Mouse (Mus musculus) forebrain, embryonic 14.5 days (tissue): ENCODE data around the gene Rpl11. TPM values are rescaled to one million over a fixed set of nuclear protein-coding genes. Genes with fewer than 3 reads are reported as not detected.
"Not testable (repeated sequence)": the region's sequence is repeated elsewhere in the genome, so short reads cannot be mapped to it uniquely, and the experiment has no call there.

Experiments
- ATAC-seq: fragments of 200-750 bp; cut with Nextera tagmentation; 2 replicates; pipeline ENCODE4 v1.8.0; 2017; ENCODE audit warnings: mild to moderate bottlenecking, moderate library complexity
- DNase-seq: peaks from one replicate; pipeline ENCODE4 v3.0.0-alpha.2; 2015; ENCODE audit warnings: low spot score
- H3K27ac ChIP-seq: fragments of 300-500 bp; sonication (generic); 2 replicates; pipeline ENCODE4 v1.5.1; 2014; ENCODE audit warnings: low read depth, mild to moderate bottlenecking, control low read depth, low read length, moderate library complexity
- H3K27me3 ChIP-seq: fragments of 300-500 bp; sonication (generic); replicated peaks from 2 replicates; pipeline ENCODE4 v1.6.1; 2014; ENCODE audit warnings: low read length, control low read depth, mixed read lengths; ENCODE audit not compliant: control insufficient read depth, insufficient read depth
- H3K36me3 ChIP-seq: fragments of 300-500 bp; sonication (generic); 2 replicates; pipeline ENCODE4 v1.6.1; 2014; ENCODE audit warnings: low read length, control low read depth; ENCODE audit not compliant: control insufficient read depth, insufficient read depth
- H3K4me1 ChIP-seq: fragments of 300-500 bp; sonication (generic); 2 replicates; pipeline ENCODE4 v1.6.1; 2014; ENCODE audit warnings: antibody characterized with exemption, low read length, control low read depth; ENCODE audit not compliant: control insufficient read depth, insufficient read depth
- H3K4me2 ChIP-seq: fragments of 300-500 bp; sonication (generic); 2 replicates; pipeline ENCODE4 v1.6.1; 2014; ENCODE audit warnings: mild to moderate bottlenecking, control low read depth, low read length
- H3K4me3 ChIP-seq: fragments of 300-500 bp; sonication (generic); 2 replicates; pipeline ENCODE4 v1.5.1; 2014; ENCODE audit warnings: low read depth, low read length, control low read depth
- H3K9ac ChIP-seq: fragments of 300-500 bp; sonication (generic); 2 replicates; pipeline ENCODE4 v1.6.1; 2014; ENCODE audit warnings: mild to moderate bottlenecking, low read length, control low read depth, moderate library complexity
- H3K9me3 ChIP-seq: fragments of 300-500 bp; sonication (generic); replicated peaks from 2 replicates; pipeline ENCODE4 v1.6.1; 2016; ENCODE audit warnings: low read length, control low read depth, mixed read lengths; ENCODE audit not compliant: control insufficient read depth
- WGBS: fragments of 180-500 bp; shearing (Covaris S2); extraction: QIAGEN DNeasy Blood & Tissue Kit; methylation state at CpG from one replicate; pipeline ENCODE4 v1.1.7; 2014; 5-methylcytosine and 5-hydroxymethylcytosine counted together
- polyA plus RNA-seq: library from polyadenylated mRNA; unstranded; fragments of >200 nt; fragmentation: Nextera tagmentation; extraction: Ambion mirVana; gene quantifications from 2 replicates; pipeline ENCODE4 v1.2.1, GENCODE M21; 2014

Gene Rpl11
- polyA plus RNA-seq, 1 experiment from 2014 or later: 459 TPM

DNA sequence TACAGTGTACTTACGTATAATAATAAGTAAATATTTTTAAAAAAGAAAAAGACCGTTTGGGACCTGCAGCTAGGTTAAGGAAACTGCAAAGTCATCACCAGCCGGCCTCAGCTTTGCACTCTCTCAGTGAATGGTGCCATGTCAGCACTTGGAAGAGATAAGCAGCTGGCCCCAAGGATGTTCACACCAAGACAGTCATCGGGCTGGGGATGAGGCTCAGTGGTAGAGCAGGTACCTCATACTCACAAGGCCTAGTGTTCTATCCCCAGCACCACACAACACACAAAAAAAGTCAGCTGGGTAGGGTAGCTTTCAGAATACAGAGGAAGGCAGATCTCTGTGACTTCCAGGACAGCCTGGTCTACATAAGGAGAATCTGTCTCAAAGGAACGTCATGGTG, 68.0 kb downstream of the Rpl11 start:
- DNase-seq (no peak), ATAC-seq (no peak)
- no peak overlapping the region for H3K27ac ChIP-seq
- no peak overlapping the region for H3K4me2 ChIP-seq
- no peak overlapping the region for H3K9ac ChIP-seq
- H3K36me3 ChIP-seq: peaks cover 34% of the 10 kb centered on the region
- WGBS: 89% methylated on average over 5 of the region's 5 CpGs
- peaks cover 9% of the 10 kb centered on the region for H3K4me1 ChIP-seq
- H3K4me3 ChIP-seq: no peak overlapping the region
- no peaks in the 10 kb centered on the region for H3K27me3 ChIP-seq
- H3K9me3 ChIP-seq: no peaks in the 10 kb centered on the region

- Histone ChIP-seq H3K27me3 (no peaks in the 10 kb centered on the region), H3K4me1 (peaks cover 9% of the 10 kb centered on the region), H3K4me2 (no peak overlapping the region), H3K36me3 (peaks cover 34% of the 10 kb centered on the region), H3K27ac (no peak overlapping the region), H3K9me3 (no peaks in the 10 kb centered on the region), H3K9ac (no peak overlapping the region), H3K4me3 (no peak overlapping the region)
- DNase-seq: no peak
- no peak for ATAC-seq
- 90% methylated on average over 5 of the region's 5 CpGs for WGBS
These were observed 68.7 kb downstream of the Rpl11 start for GRCm38 (mm10) chr4:135984556-135984955.

GRCm38 (mm10) chr4:135981524-135982063, 71.6 kb downstream of the Rpl11 start:
- DNase-seq: no peak
- no peak for ATAC-seq
- H3K4me3 ChIP-seq: no peak overlapping the region
- no peaks in the 10 kb centered on the region for H3K9me3 ChIP-seq
- no peak overlapping the region for H3K27ac ChIP-seq
- H3K27me3 ChIP-seq: no peaks in the 10 kb centered on the region
- peaks cover 7% of the 10 kb centered on the region for H3K4me1 ChIP-seq
- no peak overlapping the region for H3K9ac ChIP-seq
- peaks cover 46% of the 10 kb centered on the region for H3K36me3 ChIP-seq
- 71% methylated on average over 7 of the region's 7 CpGs for WGBS
- no peak overlapping the region for H3K4me2 ChIP-seq

GRCm38 (mm10) chr4:135980223-135980622, 73.0 kb downstream of the Rpl11 start:
- not testable (repeated sequence) for H3K4me3 ChIP-seq, H3K9me3 ChIP-seq, H3K4me1 ChIP-seq, H3K27me3 ChIP-seq, DNase-seq, H3K27ac ChIP-seq, ATAC-seq, H3K9ac ChIP-seq, H3K4me2 ChIP-seq
- WGBS: 94% methylated on average over 5 of the region's 5 CpGs
- peaks cover 59% of the 10 kb centered on the region for H3K36me3 ChIP-seq

Other genes with a start within 250 kb of the Rpl11 start
- gene Srsf10, start 197.7 kb downstream of the Rpl11 start, polyA plus RNA-seq: 259 and 304 TPM in 2 replicates
- 162 and 165 TPM in 2 replicates for gene Pnrc2, start 179.6 kb downstream of the Rpl11 start, polyA plus RNA-seq
- gene Cnr2, start 158.0 kb downstream of the Rpl11 start, polyA plus RNA-seq: 0.05 and 0.10 TPM in 2 replicates
- 53.1 and 60.7 TPM in 2 replicates for gene Fuca1, start 132.7 kb downstream of the Rpl11 start, polyA plus RNA-seq
- 70.4 and 71.0 TPM in 2 replicates for gene Hmgcl, start 107.0 kb downstream of the Rpl11 start, polyA plus RNA-seq
- gene Gale, start 89.7 kb downstream of the Rpl11 start, polyA plus RNA-seq: 32.9 and 35.7 TPM in 2 replicates
- gene Lypla2, start 80.8 kb downstream of the Rpl11 start, polyA plus RNA-seq: 163 and 168 TPM in 2 replicates
- gene Pithd1, start 66.2 kb downstream of the Rpl11 start, polyA plus RNA-seq: 56.1 and 58.0 TPM in 2 replicates
- 33.7 and 38.1 TPM in 2 replicates for gene Eloa, start 31.7 kb downstream of the Rpl11 start, polyA plus RNA-seq
- 117 and 118 TPM in 2 replicates for gene Id3, start 90.1 kb upstream of the Rpl11 start, polyA plus RNA-seq
- gene E2f2, start 119.0 kb upstream of the Rpl11 start, polyA plus RNA-seq: 4.5 and 5.5 TPM in 2 replicates
- gene Asap3, start 152.9 kb upstream of the Rpl11 start, polyA plus RNA-seq: 1.6 and 2.4 TPM in 2 replicates
- 0.60 and 1.2 TPM in 2 replicates for gene Tcea3, start 194.3 kb upstream of the Rpl11 start, polyA plus RNA-seq
- 34.4 and 39.7 TPM in 2 replicates for gene Zfp46, start 231.3 kb upstream of the Rpl11 start, polyA plus RNA-seq